Mouse (Mus musculus) E14TG2a.4 (cell line): ENCODE results near the gene Gatd1.

Experiments
- CTCF ChIP-seq: conservative IDR thresholded peaks from 2 replicates; pipeline ENCODE4 v1.5.1; 2014; ENCODE audit warnings: low read length
- NANOG ChIP-seq: IDR thresholded peaks from 2 replicates; pipeline ENCODE4 v1.6.1; 2014; ENCODE audit warnings: borderline replicate concordance, low read length, mixed read lengths

DNA sequence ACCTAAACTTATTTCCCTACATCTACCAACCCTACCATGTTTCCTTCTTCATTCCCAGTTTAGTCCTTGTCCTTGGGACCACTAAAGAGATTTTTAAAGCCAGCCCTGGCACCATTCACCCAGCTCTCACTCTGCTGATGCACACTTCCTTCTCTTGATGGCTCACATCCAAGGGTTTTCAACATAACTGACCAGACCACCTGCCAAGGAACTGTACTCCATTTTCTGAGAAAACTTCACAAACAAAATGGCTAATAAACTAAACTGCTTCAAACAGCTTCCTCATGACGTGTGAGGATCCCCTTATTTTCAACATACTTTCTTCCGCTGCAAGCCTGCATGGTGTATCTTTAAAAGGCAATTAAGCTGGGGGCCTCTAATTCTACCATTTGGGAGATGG lies 39.7 kb upstream of the Gatd1 start:
- TF ChIP-seq CTCF (no peak), NANOG (no peak)
